In genomic region chr17:86087922-86088321, GRCm38 (mm10) we compare ENCODE assay signal across 21 mouse cellular contexts.
"Had no signal": no experiment of that assay in that cellular context is flagged by ENCODE, and none has a peak within 500 bp of the region (broad histone marks: within the 10 kb centered on the region; RNA-seq: fewer than 3 reads in every experiment).

No protein-coding gene starts in this region.

- DNase-seq: lung, adult 18-20 months; lung, embryonic 14.5 days; lung, postnatal 10 days; lung, postnatal 4 days; midbrain, embryonic 14.5 days; retina, postnatal 1 day; right cerebral cortex, adult 18-20 months; right cerebral cortex, postnatal 25 days; right cerebral cortex, postnatal 4 days; spleen, adult 18-20 months; thymus, adult 18-20 months; thymus, postnatal 14 days; thymus, postnatal 36 days had no signal

- H3K4me3 ChIP-seq: megakaryocyte, embryonic 14.5 days; midbrain, embryonic 10.5 days; midbrain, embryonic 12.5 days; myocyte; neural tube, embryonic 13.5 days; neural tube, embryonic 15.5 days had no signal

- H3K27ac ChIP-seq: liver, embryonic 14.5 days; midbrain, embryonic 10.5 days; midbrain, embryonic 12.5 days; neural tube, embryonic 13.5 days; neural tube, embryonic 15.5 days had no signal

- ATAC-seq: midbrain, embryonic 16.5 days had no signal
